Mouse (Mus musculus) c-Kit-positive CD71-positive TER-119-positive erythroid progenitor cells, embryonic 14.5 days (primary cell): Measurements from ENCODE around the gene Myd88.

Source experiments
- DNase-seq: peaks from one replicate; pipeline ENCODE4 v3.0.0-alpha.2; 2013; ENCODE audit warnings: low spot score

Myd88 gene

GRCm38 (mm10) chr9:119339558-119340211 is 1.5 kb downstream of the Myd88 start, which contains the start of gene Acaa1a:
Acaa1a (plus strand) TSS chr9:119339676.
- peak; percentile 83 for DNase-seq

GRCm38 (mm10) chr9:119339106-119339505 is 2.1 kb downstream of the Myd88 start:
- no peak for DNase-seq

GRCm38 (mm10) chr9:119338350-119338749 is 2.9 kb downstream of the Myd88 start:
- DNase-seq, result no peak

- no peak for DNase-seq
These were observed 3.4 kb downstream of the Myd88 start for GRCm38 (mm10) chr9:119337842-119338241.

- no peak for DNase-seq
These were observed 5.6 kb downstream of the Myd88 start for GRCm38 (mm10) chr9:119335571-119335970.

GRCm38 (mm10) chr9:119334834-119335233 is 6.4 kb downstream of the Myd88 start:
- DNase-seq, result no peak

GRCm38 (mm10) chr9:119334324-119334723 is 6.9 kb downstream of the Myd88 start:
- DNase-seq, result no peak

- DNase-seq, result no peak
These were observed 10.8 kb downstream of the Myd88 start for GRCm38 (mm10) chr9:119330186-119330963.

- no peak for DNase-seq
These were observed 12.7 kb downstream of the Myd88 start for GRCm38 (mm10) chr9:119328488-119328887.

GRCm38 (mm10) chr9:119324130-119324529 is 17.1 kb downstream of the Myd88 start:
- DNase-seq, result no peak

GRCm38 (mm10) chr9:119323260-119323645 is 18.0 kb downstream of the Myd88 start:
- no peak for DNase-seq

- DNase-seq, result peak; percentile 99
These were observed 18.6 kb downstream of the Myd88 start, which contains the start of gene Oxsr1 for GRCm38 (mm10) chr9:119322289-119323259. Oxsr1 (minus strand) TSS chr9:119322427.

- DNase-seq, result peak; percentile 23
These were observed 19.6 kb downstream of the Myd88 start for GRCm38 (mm10) chr9:119321392-119322229.

GRCm38 (mm10) chr9:119320946-119321345 is 20.3 kb downstream of the Myd88 start:
- DNase-seq, result peak; percentile 9

GRCm38 (mm10) chr9:119320446-119320845 is 20.8 kb downstream of the Myd88 start:
- DNase-seq, result no peak

GRCm38 (mm10) chr9:119318891-119319290 is 22.3 kb downstream of the Myd88 start:
- DNase-seq, result no peak

- DNase-seq, result no peak
These were observed 28.1 kb downstream of the Myd88 start for GRCm38 (mm10) chr9:119313096-119313495.

- DNase-seq, result no peak
These were observed 32.1 kb downstream of the Myd88 start for GRCm38 (mm10) chr9:119309067-119309466.

- no peak for DNase-seq
These were observed 35.3 kb downstream of the Myd88 start for GRCm38 (mm10) chr9:119305863-119306262.

- DNase-seq, result no peak
These were observed 42.6 kb downstream of the Myd88 start for GRCm38 (mm10) chr9:119298563-119298962.

GRCm38 (mm10) chr9:119297696-119298095 is 43.5 kb downstream of the Myd88 start:
- DNase-seq, result no peak
